13 mouse cellular contexts compared by ENCODE assay signal in the genomic region with DNA sequence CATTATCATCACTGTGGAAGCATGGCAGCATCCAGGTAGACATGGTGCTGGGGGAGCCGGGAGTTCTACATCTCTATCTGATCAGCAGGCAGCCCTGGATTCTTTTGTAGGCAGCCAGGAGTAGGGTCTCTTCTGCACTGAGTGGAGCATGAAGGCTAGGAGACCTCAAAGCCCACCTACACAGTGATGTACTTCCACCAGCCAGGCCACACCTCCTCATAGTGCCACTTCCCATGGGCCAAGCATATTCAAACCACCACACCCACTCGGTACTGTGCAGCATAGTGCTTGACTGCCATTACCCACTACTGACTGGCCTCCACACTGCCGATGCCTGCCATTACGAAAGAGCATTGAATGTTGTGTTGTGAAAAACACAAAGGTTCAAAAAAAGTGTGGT. TPM values are rescaled to one million over a fixed set of nuclear protein-coding genes. Genes with fewer than 3 reads are reported as not detected.
A peak's percentile ranks its signal among the peaks of the same experiment; 100 is the strongest.
DNase-seq lines count a peak whose midpoint lies in the region; ATAC-seq lines count a peak whose summit lies in the region.
"Had no signal": no experiment of that assay in that cellular context is flagged by ENCODE, and none has a peak within 500 bp of the region (broad histone marks: within the 10 kb centered on the region; RNA-seq: fewer than 3 reads in every experiment).

No protein-coding gene starts in this region.

- H3K4me3 ChIP-seq in kidney, embryonic 14.5 days (ENCODE audit: low read length), result no peak overlapping the region
- no peak overlapping the region for H3K4me3 ChIP-seq in embryonic facial prominence, embryonic 12.5 days
- no peak overlapping the region for H3K4me3 ChIP-seq in macrophage (ENCODE audit: inconsistent target)

- WGBS in kidney, embryonic 14.5 days, result 97% methylated on average over 4 of the region's 4 CpGs
- WGBS in embryonic facial prominence, embryonic 12.5 days, result 92% methylated on average over 4 of the region's 4 CpGs
- 67% methylated on average over 4 of the region's 4 CpGs for WGBS in macrophage (ENCODE audit: missing documents)

- no peak for DNase-seq in kidney, postnatal 25 days
- DNase-seq in 3134 (ENCODE audit: extremely low read depth, insufficient read length, low spot score), result peak; percentile 22
- DNase-seq in left cerebral cortex, postnatal 14 days (ENCODE audit: low spot score in 2 of 2), result no peak
- DNase-seq in T-cell, adult 2 months (ENCODE audit: low spot score), result no peak
- DNase-seq: layer of hippocampus, postnatal 36 days; right cerebral cortex, postnatal 14 days; thymus, postnatal 14 days had no signal

- 0 out of 2 replicates have a peak overlapping the region, but pooled peaks have one; percentile 44 for H3K27ac ChIP-seq in kidney, embryonic 14.5 days (ENCODE audit: low read depth, low read length)
- peak overlapping the region; percentile 83 for H3K27ac ChIP-seq in embryonic facial prominence, embryonic 12.5 days
- H3K27ac ChIP-seq in macrophage, result peak overlapping the region; percentile 90

- H3K27me3 ChIP-seq in kidney, embryonic 14.5 days (ENCODE audit: control insufficient read depth, insufficient read depth, low read length), result no peaks in the 10 kb centered on the region
- H3K27me3 ChIP-seq in embryonic facial prominence, embryonic 12.5 days, result no peaks in the 10 kb centered on the region
- H3K27me3 ChIP-seq: CH12.LX had no signal

- intact Hi-C loops in left cerebral cortex, postnatal 14 days (cut with DNase I), result loop anchor here (5.0 kb wide), 1 partner anchor 137 kb away; no protein-coding TSS in a partner anchor

- H3K4me1 ChIP-seq in kidney, embryonic 14.5 days (ENCODE audit: control insufficient read depth, insufficient read depth, low read length), result no peaks in the 10 kb centered on the region
- peaks cover 4% of the 10 kb centered on the region; the same call in 1 of the 2 replicates for H3K4me1 ChIP-seq in embryonic facial prominence, embryonic 12.5 days

- H3K9me3 ChIP-seq in kidney, embryonic 14.5 days (ENCODE audit: control insufficient read depth, low read length), result no peaks in the 10 kb centered on the region
- no peaks in the 10 kb centered on the region for H3K9me3 ChIP-seq in embryonic facial prominence, embryonic 12.5 days

- ATAC-seq in kidney, embryonic 14.5 days (ENCODE audit: low FRiP score, low TSS enrichment), result no peak
- ATAC-seq in embryonic facial prominence, embryonic 12.5 days (ENCODE audit: insufficient number of reproducible peaks, insufficient read depth, low FRiP score, low TSS enrichment), result no peak
- ATAC-seq: inflammation-experienced regulatory T-cells, adult 6 months had no signal

- no peak overlapping the region for H3K9ac ChIP-seq in kidney, embryonic 14.5 days (ENCODE audit: low read depth, low read length)
- no peak overlapping the region for H3K9ac ChIP-seq in embryonic facial prominence, embryonic 12.5 days

- H3K4me2 ChIP-seq in kidney, embryonic 14.5 days (replicated peaks; ENCODE audit: low read depth, low read length), result no peak overlapping the region
- no peak overlapping the region for H3K4me2 ChIP-seq in embryonic facial prominence, embryonic 12.5 days (replicated peaks)
- H3K4me2 ChIP-seq: liver, embryonic 11.5 days had no signal

- H3K79me2 ChIP-seq in macrophage (ENCODE audit: inconsistent target), result no peaks in the 10 kb centered on the region

- no peaks in the 10 kb centered on the region for H3K36me3 ChIP-seq in kidney, embryonic 14.5 days (ENCODE audit: control insufficient read depth, insufficient read depth, low read length)
- H3K36me3 ChIP-seq in embryonic facial prominence, embryonic 12.5 days, result no peaks in the 10 kb centered on the region
- H3K36me3 ChIP-seq in macrophage (ENCODE audit: inconsistent target), result no peaks in the 10 kb centered on the region

RNA-seq across cellular contexts. Expression of a gene that starts 28.0 kb away (rescaled TPM):
- 1.5 and 2.6 TPM in 2 replicates for polyA plus RNA-seq in kidney, embryonic 14.5 days (2014; fragmentation: Nextera tagmentation; extraction: Ambion mirVana)
- 3.0 and 3.3 TPM in 2 replicates for polyA plus RNA-seq in embryonic facial prominence, embryonic 12.5 days (2016; fragmentation: Nextera tagmentation; extraction: Ambion mirVana)
- total RNA-seq in macrophage (2018; cell fraction: chromatin; rRNA removed), result 10 to 100 TPM in 2 of 26 experiments, 1 to 10 TPM in 24; 1.5 to 10.8 (median 5.5) TPM
- total RNA-seq in macrophage (2018; cell fraction: cytosol; rRNA removed), result 1 to 10 TPM in 2 of 26 experiments, under 1 TPM in 24; 0.18 to 1.3 (median 0.45) TPM
- 10 to 100 TPM in 5 of 26 experiments, 1 to 10 TPM in 21; 2.6 to 17.0 (median 7.7) TPM for total RNA-seq in macrophage (2018; cell fraction: nucleus; rRNA removed)
- polyA plus RNA-seq in macrophage (2018), result 0.46 to 0.94 TPM (median 0.87 TPM) in 3 replicates
- 1 to 10 TPM; 4.1 to 4.3 TPM for total RNA-seq in left cerebral cortex, postnatal 14 days (2021)
- polyA plus RNA-seq: inflammation-experienced regulatory T-cells, adult 6 months had no signal

RNA-seq across cellular contexts. Expression of a gene that starts 33.7 kb away (rescaled TPM):
- 20.3 and 26.6 TPM in 2 replicates for polyA plus RNA-seq in kidney, embryonic 14.5 days (2014; fragmentation: Nextera tagmentation; extraction: Ambion mirVana)
- polyA plus RNA-seq in embryonic facial prominence, embryonic 12.5 days (2016; fragmentation: Nextera tagmentation; extraction: Ambion mirVana), result 33.0 and 34.5 TPM in 2 replicates
- 10 to 100 TPM; 12.2 to 60.1 (median 36.5) TPM for total RNA-seq in macrophage (2018; cell fraction: chromatin; rRNA removed)
- total RNA-seq in macrophage (2018; cell fraction: cytosol; rRNA removed), result 10 to 100 TPM in 20 of 26 experiments, 1 to 10 TPM in 6; 8.0 to 19.8 (median 12.8) TPM
- 10 to 100 TPM in 24 of 26 experiments, 1 to 10 TPM in 2; 9.4 to 57.3 (median 21.6) TPM for total RNA-seq in macrophage (2018; cell fraction: nucleus; rRNA removed)
- 12.1 to 15.6 TPM (median 15.5 TPM) in 3 replicates for polyA plus RNA-seq in macrophage (2018)
- 10 to 100 TPM; 10.0 to 11.4 TPM for total RNA-seq in left cerebral cortex, postnatal 14 days (2021)
- polyA plus RNA-seq: inflammation-experienced regulatory T-cells, adult 6 months had no signal
